Mouse (Mus musculus): ENCODE results near the gene Klhl29.

Gene Klhl29

GRCm38 (mm10) chr12:5187773-5188333 is 187.6 kb downstream of the Klhl29 start:
- peak; percentile 71 for DNase-seq (ENCODE audit: low read depth, low spot score)

GRCm38 (mm10) chr12:5186645-5187044 is 188.8 kb downstream of the Klhl29 start:
- DNase-seq (ENCODE audit: low read depth, low spot score) = no peak

GRCm38 (mm10) chr12:5185603-5186002 is 189.9 kb downstream of the Klhl29 start:
- DNase-seq (ENCODE audit: low read depth, low spot score) = no peak

- no peak for DNase-seq (ENCODE audit: low read depth, low spot score)
Observed at GRCm38 (mm10) chr12:5182586-5182985, 192.9 kb downstream of the Klhl29 start.

GRCm38 (mm10) chr12:5182165-5182564 is 193.3 kb downstream of the Klhl29 start:
- no peak for DNase-seq (ENCODE audit: low read depth, low spot score)

- DNase-seq (ENCODE audit: low read depth, low spot score) = peak; percentile 45
Observed at GRCm38 (mm10) chr12:5176716-5177341, 198.7 kb downstream of the Klhl29 start.

- DNase-seq (ENCODE audit: low read depth, low spot score) = peak; percentile 40
Observed at GRCm38 (mm10) chr12:5166141-5166540, 209.3 kb downstream of the Klhl29 start.

GRCm38 (mm10) chr12:5165411-5165810 is 210.1 kb downstream of the Klhl29 start:
- DNase-seq (ENCODE audit: low read depth, low spot score) = no peak

- DNase-seq (ENCODE audit: low read depth, low spot score) = peak; percentile 25
Observed at GRCm38 (mm10) chr12:5162672-5163071, 212.8 kb downstream of the Klhl29 start.

GRCm38 (mm10) chr12:5161631-5162030 is 213.9 kb downstream of the Klhl29 start:
- no peak for DNase-seq (ENCODE audit: low read depth, low spot score)

- peak; percentile 57 for DNase-seq (ENCODE audit: low read depth, low spot score)
Observed at GRCm38 (mm10) chr12:5157931-5158481, 217.5 kb downstream of the Klhl29 start.

- DNase-seq (ENCODE audit: low read depth, low spot score) = peak; percentile 53
Observed at GRCm38 (mm10) chr12:5157021-5157681, 218.3 kb downstream of the Klhl29 start.

GRCm38 (mm10) chr12:5155177-5155576 is 220.3 kb downstream of the Klhl29 start:
- DNase-seq (ENCODE audit: low read depth, low spot score) = no peak

GRCm38 (mm10) chr12:5151859-5152258 is 223.6 kb downstream of the Klhl29 start:
- DNase-seq (ENCODE audit: low read depth, low spot score) = no peak

- DNase-seq (ENCODE audit: low read depth, low spot score) = no peak
Observed at GRCm38 (mm10) chr12:5147346-5148035, 228.0 kb downstream of the Klhl29 start.

GRCm38 (mm10) chr12:5143903-5144781 is 231.3 kb downstream of the Klhl29 start:
- DNase-seq (ENCODE audit: low read depth, low spot score) = no peak

- DNase-seq (ENCODE audit: low read depth, low spot score) = no peak
Observed at GRCm38 (mm10) chr12:5143224-5143623, 232.3 kb downstream of the Klhl29 start.

GRCm38 (mm10) chr12:5142776-5143175 is 232.7 kb downstream of the Klhl29 start:
- DNase-seq (ENCODE audit: low read depth, low spot score) = peak; percentile 60

- no peak for DNase-seq (ENCODE audit: low read depth, low spot score)
Observed at GRCm38 (mm10) chr12:5141040-5141439, 234.4 kb downstream of the Klhl29 start.

- no peak for DNase-seq (ENCODE audit: low read depth, low spot score)
Observed at GRCm38 (mm10) chr12:5139302-5139701, 236.2 kb downstream of the Klhl29 start.

GRCm38 (mm10) chr12:5136300-5136699 is 239.2 kb downstream of the Klhl29 start:
- peak; percentile 53 for DNase-seq (ENCODE audit: low read depth, low spot score)
